Mouse (Mus musculus) left cerebral cortex, adult 8-10 months (tissue): Measurements from ENCODE around the gene Lama5. TPM values are rescaled to one million over a fixed set of nuclear protein-coding genes. Genes with fewer than 3 reads are reported as not detected.
A peak's percentile ranks its signal among the peaks of the same experiment; 100 is the strongest.

Experiments
- DNase-seq, 2 experiments: peaks; one replicate each; pipeline ENCODE4 v3.0.0; 2022; ENCODE audit warnings: low spot score in 2 of 2
- total RNA-seq, 4 experiments: library from RNA; stranded (reverse); gene quantifications; 2 replicates each; pipeline ENCODE4 v1.2.4; 2022

Gene Lama5
- total RNA-seq, 4 experiments from 2014 or later, result 5.9 to 11.1 (median 7.3) TPM

DNA sequence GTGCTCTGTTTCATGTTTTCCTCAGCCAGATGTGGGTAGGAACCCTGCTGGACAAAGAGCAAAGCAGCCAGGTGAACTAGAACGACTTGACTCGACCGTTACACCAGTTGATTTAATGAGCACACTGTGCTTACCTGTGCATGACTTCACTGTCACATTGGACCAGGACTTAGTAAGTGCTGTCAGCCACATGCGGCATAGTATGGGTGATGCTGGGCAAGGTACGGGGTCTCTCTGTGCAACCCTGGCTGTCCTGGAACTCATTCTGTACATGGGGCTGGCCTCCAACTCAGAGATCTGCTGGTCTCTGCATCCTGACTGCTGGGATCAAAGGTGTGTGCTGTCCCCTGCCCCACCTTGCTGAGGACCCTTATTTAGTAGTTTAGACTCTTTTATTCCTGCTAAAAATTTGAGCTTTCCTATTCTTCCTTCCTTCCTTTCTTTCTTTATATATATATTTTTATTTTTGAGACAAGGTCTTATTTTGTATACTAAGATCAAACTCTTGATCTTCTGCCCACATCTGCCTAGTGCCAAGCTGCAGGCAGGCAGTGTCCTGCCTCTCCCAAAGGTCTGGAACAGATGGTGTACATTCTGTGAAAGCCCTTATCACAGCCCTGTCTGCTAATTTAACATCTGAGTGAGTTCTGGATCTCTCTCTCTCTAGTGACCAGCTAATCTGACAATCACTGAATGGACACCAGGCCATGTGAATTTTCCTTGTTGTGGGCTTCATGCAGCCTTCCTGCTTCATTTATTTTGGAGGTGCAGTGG, 29.0 kb upstream of the Lama5 start:
- DNase-seq, result no peak

DNA sequence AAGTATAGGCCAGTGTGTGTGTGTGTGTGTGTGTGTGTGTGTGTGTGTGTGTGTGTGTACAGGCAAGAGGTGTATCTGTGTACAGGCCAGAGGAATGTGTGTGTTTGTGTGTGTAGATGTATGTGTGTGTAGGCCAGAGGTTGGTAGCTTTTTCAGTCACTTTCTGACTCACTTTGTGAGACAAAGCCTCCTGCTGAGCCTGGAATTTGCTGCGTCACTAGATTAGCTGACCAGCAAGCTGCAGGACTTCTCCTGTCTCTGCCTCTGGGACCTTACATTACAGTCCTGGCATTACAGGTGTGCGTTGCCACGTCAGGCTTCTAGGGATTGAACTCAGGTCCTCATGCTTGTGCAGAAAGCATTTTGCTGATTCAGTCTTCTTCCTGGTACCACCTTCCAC, 26.2 kb upstream of the Lama5 start:
- no peak for DNase-seq

DNA sequence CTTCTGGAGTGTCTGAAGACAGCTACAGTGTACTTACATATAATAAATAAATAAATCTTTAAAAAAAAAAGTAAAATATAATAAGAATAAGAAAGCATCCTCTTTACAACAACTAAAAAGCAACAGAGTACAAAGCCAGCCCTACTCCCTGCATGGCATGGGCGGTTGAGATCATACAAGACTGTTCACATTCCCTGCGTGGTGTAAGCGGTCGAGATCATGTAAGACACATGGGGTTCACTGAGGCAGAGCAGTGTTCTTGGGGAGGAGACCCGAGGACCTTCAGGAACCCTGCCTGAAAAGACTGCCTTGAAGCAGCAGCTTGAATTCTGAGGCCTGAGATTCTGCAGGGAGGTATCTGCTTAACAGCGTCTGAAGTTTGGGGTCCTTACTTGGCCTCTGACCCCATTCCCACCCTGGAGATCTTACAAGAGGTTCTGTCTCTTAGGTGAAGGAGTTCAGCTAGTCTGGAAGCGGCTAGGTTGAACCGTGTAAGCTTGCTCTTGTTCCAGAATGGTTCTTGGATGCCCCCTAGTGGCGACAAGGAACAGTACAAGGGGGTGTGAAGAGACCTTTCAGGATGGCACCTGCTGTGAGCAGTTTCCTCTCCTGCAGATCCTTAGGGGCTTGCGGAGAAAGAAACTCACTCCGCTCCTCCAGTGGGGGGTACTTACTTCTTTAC, 25.4 kb upstream of the Lama5 start:
- DNase-seq, result peak; percentile 61 to 63

DNA sequence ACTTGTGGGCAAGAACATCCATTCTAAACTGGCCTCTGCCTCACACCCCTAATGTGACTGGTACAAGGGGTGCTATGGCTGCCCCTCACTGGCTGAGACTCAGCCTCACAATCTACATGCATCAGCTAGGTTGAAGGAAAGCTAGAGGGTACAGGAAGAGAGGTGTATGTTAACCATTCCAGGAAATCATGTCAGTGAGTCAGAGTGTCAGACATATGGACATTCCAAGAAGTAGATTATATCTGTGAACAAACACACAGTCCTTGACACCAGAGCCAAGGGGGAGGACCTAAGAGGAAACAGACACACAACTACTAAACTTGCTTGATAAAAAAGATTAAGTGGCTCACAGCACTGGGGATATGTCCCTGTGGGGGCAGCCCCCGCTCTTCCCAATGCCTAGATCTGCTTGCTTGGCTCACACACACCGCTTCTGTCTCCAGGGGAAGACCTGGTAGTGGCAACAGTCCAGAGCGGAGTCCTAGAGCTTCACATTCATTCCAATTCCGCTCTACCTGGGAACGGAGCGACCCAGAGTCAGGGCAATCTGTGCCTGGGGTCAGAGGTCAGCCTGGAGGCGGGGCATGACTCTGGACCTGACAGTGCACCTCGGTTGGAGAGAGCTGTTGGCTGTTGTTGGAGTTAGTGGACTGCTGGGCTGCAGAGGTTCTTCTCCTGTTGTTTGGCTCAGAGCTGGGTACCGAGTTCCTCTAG, 23.4 kb upstream of the Lama5 start:
- DNase-seq, result no peak

DNA sequence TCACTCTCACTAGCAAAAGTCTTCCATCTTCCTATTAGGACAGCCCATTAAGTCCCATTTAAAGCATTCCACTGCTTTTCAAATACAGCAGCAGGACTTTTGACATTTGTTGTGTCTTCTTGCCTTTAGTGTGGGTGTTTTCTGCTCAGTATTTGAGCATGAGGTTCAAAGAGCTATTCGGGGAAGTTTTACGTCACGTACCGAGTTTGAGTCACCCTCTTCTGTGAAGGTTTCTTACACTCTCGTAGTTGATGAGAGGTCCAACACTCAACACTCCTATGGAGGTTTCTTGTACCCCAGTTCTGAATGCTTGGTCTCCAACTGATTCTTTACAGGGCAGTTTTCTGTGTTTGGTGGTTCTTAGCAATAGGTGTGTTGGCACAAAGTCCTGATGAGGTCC, 22.3 kb upstream of the Lama5 start:
- DNase-seq, result no peak

DNA sequence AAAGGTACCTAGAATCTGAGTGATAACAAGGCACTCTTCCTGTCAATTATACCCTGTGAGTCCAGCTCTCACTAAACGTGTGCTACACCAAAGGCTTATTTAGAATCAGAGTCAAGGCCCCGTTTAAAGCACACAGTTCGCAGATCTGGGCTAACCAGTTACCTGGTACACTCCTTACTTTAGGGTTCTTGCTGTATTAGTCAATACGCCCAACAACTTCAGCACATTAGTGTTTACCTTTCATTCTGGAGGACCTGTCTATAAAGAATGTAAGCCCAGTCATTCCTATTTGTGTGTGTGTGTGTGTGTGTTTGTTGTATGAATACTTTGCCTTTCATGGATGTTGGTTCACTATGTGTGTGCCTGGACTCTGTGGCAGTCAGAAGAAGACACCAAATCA, 17.4 kb upstream of the Lama5 start:
- DNase-seq, result no peak

DNA sequence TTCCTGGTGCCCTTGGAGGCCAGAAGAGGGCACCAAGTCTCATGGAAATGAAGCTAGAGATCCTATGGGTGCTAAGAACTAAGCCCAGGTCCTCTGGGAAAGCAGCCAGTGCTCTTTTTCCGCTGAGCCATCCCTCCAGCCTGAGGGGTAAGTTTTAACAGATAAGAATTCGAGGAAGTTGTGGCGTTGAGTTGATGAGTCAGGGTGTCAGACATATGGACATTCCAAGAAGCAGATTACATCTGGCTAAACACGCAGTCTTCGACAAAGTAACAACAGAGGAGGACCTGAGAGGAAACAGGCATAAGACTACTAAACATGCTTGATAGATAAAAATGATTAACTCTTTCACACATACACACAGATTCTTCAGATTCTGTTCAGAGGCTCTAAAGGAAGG, 12.9 kb upstream of the Lama5 start:
- no peak for DNase-seq

DNA sequence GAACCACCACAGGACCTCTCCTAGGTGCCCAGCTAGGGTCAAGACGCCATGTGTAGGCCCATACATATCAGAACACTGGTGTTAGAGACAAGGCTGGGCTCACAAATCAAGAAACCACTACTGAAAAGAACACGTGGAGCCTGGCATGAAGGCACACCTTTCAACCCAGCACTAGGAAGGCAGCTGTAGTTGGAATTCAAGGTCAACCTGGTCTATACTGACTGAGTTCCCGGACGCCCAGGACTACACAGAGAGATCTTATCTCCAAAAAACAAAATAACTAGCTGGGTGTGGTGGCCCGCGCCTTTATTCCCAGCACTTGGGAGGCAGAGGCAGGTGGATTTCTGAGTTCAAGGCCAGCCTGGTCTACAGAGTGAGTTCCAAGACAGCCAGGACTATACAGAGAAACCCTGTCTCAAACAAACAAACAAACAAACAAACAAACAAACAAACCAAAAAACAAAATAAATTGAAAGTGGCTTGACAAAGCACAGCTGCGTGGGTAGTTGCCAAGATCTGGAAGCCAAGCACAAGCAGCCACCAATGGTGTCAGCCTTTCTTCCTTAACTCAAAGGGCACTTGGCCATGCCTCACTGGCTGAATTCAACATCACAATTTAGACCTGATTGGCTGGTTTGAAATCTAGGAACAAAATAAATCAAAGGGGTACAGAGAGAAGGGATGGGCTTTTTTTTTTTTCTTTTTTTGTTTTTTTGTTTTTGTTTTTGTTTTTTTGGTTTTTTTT, 12.1 kb upstream of the Lama5 start:
- no peak for DNase-seq

DNA sequence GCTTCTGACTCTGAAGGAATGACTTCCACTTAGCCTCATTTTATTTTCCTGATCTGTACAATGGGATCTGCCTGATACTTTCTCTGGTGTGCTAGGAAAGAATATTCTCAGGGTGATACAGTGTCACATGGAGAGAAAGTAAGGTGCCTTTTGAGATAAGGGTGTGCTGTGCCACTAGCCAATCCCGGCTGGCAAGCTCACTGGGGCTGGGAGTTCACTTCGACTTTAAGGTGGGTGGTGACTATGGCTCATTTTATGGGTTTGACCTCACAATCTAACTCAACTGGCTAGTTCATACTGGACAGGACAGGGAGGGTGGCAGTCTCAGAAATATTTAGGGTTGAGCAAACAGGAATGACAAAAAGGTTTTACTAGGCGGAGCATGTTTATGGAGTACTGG, 11.3 kb upstream of the Lama5 start:
- no peak for DNase-seq

DNA sequence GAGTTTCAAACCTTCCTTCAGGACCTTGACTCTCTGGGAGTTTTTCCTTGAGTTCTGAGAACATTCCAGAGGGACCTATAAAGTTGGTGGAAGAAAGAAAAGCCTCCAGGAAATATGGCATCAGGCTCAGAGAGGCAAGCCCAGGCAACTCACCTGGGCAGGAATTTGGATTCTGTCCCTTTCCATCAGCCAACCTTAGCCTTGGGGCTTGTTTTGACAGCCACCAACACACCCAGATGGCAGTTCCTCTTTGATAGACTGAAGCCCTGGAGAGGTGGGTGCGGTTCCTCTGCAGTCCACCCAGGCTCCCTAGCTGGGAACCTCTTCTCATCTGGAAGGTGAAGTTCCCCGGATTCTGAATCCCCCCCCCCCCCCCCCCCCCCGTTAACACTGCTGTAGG, 10.8 kb upstream of the Lama5 start:
- DNase-seq, result no peak

DNA sequence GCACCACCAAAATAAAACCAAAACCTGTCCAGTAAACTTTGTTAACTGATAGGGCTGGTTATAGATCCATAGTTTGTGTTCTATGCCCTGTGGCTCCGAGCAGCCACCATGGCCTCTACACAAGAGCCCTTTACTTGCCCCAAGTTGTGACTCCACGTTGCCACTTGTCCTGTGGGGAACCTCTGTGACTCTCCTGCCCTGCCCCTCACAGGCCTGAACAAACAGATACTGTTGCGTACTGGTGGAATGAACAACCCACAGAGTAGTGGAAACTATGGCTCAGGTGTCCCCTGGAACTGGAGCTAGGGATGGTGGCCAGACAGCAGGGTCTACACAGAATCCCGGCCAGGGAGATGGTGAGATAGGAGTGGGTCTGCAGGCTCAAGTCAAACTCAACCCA, 10.1 kb upstream of the Lama5 start:
- no peak for DNase-seq

DNA sequence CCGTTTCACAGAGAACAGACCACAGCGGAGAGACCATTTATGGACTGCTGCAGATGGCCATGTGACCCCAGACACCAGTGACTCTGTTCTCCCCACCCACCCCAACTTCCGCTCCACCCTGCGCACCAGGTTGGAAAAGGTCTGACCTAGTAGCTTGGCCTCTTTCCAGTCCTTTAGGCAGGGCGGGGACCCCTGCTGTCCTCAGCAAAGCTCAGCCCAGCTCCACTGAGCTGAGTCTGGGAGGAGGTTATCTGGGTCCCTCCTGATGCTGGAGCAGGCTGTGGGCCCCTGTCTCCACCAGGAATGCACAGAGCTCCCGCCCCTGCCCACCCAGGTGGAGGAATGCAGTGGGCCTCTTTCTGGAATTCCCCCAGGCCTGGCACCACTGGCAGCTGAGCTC, 9.3 kb upstream of the Lama5 start:
- DNase-seq, result no peak

DNA sequence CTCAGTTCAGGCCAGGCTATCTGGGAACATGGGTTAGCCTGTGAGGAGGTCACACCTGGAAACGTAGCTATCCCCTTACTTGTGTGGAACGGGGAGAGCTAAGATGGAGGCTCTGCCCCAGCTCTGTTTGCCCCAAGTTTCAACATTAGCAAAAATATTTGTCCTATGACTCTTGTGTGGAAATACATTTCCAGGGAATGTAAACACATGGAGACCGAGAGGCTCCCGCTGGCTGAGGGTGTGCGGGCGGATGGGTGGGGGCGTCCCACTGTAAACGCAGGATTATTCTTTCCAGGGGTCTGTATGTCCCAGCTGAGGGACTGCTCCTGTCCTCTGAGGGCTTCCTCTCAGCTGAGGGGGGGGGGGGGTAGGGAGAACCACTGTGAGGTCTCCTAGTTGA, 8.7 kb upstream of the Lama5 start:
- no peak for DNase-seq

DNA sequence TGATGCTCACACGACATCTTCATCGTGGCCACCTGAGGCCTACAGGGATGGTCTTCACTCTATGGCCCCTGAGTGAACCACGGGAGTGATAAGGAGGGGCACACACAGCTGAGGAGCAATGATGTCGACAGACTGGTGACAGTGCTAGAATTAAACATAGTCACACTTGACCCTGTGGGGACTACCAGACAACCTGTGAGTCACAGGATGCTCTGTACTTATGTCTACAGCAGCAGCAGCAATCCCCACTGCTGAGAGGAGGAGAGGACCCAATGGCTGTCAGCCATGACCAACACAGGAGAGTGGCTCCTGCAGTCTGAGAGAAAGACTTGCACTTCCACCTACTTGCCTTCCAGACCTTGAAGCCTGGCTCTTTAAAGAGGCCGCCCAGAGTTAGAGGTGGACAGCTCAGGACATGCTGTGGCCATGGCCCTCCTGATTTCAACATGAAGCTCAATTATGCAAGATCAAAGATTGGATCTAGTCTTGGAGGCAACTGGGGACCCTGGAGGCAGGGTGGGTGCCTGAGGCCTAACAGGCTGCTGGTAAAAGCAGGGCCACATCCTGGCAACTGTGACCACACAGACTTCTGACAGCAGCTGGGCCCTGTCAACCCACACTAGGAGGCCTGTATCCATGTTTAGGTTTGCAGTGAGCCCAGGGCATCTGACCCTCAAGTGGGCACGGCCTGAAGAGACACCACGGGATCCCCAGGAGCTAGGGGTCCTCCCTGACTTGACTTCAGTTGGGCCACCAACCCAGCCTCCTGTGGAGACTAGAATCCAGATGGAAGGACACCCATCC, 7.6 kb upstream of the Lama5 start:
- DNase-seq, result no peak

DNA sequence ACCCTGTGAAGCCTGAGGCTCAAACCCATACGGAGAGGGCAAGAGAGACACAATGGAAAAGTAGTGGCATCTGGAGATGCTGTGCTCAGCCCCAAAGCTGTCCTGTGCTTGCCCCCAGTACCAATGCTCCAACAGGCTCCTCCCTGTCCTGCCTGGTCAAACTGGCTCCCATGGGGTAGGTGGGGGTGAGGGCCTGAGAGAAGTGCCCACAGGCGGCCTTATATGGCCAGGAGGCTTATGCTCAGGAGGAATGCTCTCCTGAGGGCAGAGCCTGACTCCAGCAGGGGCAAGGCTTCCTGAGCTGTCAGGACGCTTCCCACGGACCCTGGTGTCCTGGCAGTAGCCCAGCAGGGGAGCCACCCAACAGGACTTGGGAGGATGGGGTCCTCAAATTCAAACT, 4.8 kb upstream of the Lama5 start:
- no peak for DNase-seq

DNA sequence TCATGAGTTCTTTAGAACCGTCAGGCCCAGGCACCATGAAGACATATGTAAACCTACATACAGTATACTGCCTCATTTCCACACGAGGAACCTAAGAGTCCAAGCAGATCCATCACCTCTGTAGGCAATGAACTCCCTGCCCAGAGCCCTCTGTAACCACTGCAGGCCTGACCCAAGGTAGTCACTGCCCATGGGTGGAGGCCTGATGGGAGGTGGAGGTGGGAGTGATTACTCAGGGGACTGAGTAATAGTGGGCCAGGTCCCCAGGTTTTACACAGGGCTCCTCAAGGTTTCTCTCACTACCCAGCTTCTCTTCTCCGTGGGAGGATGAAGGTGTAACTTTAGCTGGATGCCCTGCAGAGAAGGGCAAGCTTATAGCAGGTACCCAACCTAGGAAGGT, 3.5 kb upstream of the Lama5 start:
- DNase-seq, result no peak

DNA sequence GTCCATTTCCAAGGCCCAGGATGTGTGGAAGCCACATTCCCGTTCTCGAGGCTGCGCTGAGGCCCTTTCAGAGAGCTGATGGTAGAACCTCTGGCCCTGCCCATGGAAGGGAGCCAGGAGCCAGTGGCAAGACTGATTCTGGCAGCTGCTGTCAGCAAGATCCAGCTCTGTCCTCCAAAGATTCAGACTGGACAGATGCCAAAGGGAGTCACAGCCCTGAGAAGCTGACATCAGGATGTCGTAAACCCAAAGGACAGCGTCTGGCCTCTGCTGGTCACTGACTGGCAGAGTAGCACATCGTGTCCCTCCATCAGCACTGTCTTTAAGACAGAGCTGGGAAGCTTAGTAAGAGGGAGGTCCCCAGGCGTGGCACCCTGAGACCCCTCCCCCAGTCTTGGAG, 2.9 kb upstream of the Lama5 start:
- DNase-seq, result no peak

DNA sequence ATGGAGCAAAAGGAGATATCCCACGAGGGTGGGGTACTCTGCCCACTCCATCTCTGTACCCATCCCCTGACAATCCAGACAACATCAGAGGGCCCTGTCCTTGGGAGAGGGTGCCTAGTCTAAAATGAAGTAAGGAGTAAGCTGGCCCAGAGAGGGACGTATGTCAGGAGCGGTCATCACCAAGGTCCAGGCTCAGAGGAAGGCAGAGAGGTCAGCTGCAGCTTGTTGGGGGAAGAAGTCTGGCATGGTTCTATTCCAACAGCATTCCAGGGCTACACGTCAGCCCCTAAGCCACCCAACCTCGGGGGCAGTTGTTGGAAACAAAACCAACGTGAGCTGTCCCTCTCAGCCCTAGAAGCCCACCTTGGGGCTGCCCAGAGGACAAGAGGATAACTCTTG, 2.4 kb upstream of the Lama5 start:
- DNase-seq, result no peak

DNA sequence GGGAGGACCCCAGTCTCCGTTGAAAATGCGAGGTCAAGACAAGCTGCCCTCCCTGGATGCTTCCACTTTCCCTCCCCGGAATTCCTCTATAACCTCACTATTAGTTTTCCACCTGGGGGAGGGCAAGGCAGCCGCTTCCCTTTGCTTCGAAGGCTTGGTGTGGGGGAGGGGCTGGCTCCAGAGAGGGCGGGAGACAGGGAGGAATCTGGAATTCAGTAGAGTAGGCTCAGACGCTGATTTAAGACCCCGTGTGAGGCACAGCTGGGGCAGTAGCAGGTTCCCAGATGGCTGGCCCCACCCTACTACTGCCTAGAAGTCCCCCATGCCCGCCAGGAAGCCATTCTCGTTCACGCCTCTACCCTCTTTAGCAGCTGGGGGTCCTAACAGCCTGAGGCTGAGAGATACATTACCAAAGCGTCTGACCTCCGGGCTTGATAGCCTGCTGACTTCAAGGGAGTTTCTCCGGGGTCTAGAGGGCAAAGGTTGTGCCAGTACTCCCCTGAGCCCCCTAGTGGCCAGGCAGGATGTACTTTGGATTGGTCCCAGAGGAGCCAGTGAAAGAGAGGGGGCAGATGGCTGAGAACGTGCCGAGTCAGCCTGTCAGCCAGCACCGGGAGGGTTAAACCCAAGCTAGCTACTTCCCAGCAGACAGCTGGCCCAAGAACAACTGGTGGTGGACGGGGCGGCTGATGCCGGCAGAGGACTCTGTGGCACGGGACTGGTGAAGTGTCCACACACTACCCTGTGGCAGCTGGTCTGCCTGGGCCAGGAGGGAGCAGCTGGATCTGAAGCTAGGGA, 1.8 kb upstream of the Lama5 start:
- DNase-seq, result no peak

DNA sequence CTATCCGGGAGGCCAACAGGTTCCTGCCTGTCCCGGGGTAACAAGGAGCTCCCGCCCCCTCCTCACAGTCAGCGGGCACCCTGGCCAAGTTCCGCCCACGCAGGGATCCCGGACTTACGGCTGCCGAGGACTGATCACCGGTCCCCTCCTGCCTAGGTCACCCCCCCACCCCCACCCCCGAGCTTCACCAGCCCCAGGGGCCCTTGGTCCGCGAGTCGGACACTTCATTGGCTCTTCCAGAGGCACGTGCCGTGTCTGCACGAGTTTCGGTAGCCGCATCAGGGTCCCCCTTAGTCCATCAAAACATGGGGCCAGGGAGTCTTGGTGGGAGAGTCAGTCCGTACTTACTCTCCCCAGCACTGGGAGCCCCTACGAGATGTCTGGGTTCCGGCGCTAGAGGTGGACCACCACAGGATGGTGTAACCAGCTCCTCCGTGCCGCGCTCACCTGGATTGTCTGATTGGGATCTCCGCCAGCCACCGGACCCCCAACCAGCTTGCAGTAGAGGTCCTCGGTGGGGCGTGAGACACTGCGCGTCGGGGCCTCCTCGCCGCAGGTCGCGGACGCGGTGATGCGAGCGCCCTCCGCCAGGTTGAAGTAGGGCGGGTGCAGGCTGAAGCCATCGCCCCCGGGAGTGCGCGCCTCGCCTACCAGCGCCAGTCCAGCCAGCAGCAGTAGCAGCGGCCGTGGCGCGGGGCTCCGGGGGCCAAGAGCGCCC, 456 bp downstream of the Lama5 start:
- DNase-seq, result no peak
